Mouse (Mus musculus): ENCODE measurements around the gene Lrg1. TPM values are rescaled to one million over a fixed set of nuclear protein-coding genes. Genes with fewer than 3 reads are reported as not detected.
A peak's percentile ranks its signal among the peaks of the same experiment; 100 is the strongest.

Gene Lrg1
- total and polyA plus RNA-seq, 3 experiments: not detected

- Histone ChIP-seq H3K4me1 (ENCODE audit: insufficient read depth, low read depth, low read length) (peaks cover 5% of the 10 kb centered on the region), H3K27me3 (ENCODE audit: insufficient read depth, low read length) (peaks cover 66% of the 10 kb centered on the region), H3K9me3 (replicated peaks) (no peaks in the 10 kb centered on the region), H3K4me3 (ENCODE audit: low read depth, low read length) (0 out of 2 replicates have a peak overlapping the region, but pooled peaks have one; percentile 12), H3K36me3 (replicated peaks) (peaks cover 29% of the 10 kb centered on the region)
- DNase-seq (ENCODE audit: low spot score) (no peak), ATAC-seq (ENCODE audit: extremely low read depth, insufficient number of reproducible peaks, low FRiP score, poor library complexity, severe bottlenecking) (no peak)
- TF ChIP-seq GATA2 (IDR thresholded peaks at IDR 0.05; ENCODE audit: borderline replicate concordance, low read depth, low read length) (no peak), GATA1 (IDR thresholded peaks at IDR 0.05; ENCODE audit: borderline replicate concordance, low read length) (no peak), POLR2AphosphoS5 (IDR thresholded peaks at IDR 0.05; ENCODE audit: insufficient replicate concordance, low read depth, low read length) (no peak), CTCF (IDR thresholded peaks at IDR 0.05; ENCODE audit: low read depth, low read length) (no peak), TAL1 (conservative IDR thresholded peaks at IDR 0.05; ENCODE audit: low read depth, low read length) (no peak)
Measured at GRCm38 (mm10) chr17:56123681-56124340, 2.0 kb upstream of the Lrg1 start.

- Histone ChIP-seq H3K27me3 (ENCODE audit: insufficient read depth, low read length) (peaks cover 64% of the 10 kb centered on the region), H3K9me3 (replicated peaks) (no peaks in the 10 kb centered on the region), H3K36me3 (replicated peaks) (peaks cover 26% of the 10 kb centered on the region), H3K4me3 (ENCODE audit: low read depth, low read length) (no peak overlapping the region), H3K4me1 (ENCODE audit: insufficient read depth, low read depth, low read length) (peaks cover 5% of the 10 kb centered on the region)
- DNase-seq (ENCODE audit: low spot score) (no peak), ATAC-seq (ENCODE audit: extremely low read depth, insufficient number of reproducible peaks, low FRiP score, poor library complexity, severe bottlenecking) (no peak)
- TF ChIP-seq GATA2 (IDR thresholded peaks at IDR 0.05; ENCODE audit: borderline replicate concordance, low read depth, low read length): no peak
- no peak for TF ChIP-seq POLR2AphosphoS5 (IDR thresholded peaks at IDR 0.05; ENCODE audit: insufficient replicate concordance, low read depth, low read length)
- no peak for TF ChIP-seq TAL1 (conservative IDR thresholded peaks at IDR 0.05; ENCODE audit: low read depth, low read length)
- no peak for TF ChIP-seq GATA1 (IDR thresholded peaks at IDR 0.05; ENCODE audit: borderline replicate concordance, low read length)
Measured at GRCm38 (mm10) chr17:56123161-56123560, 1.4 kb upstream of the Lrg1 start.

- H3K4me3 ChIP-seq (ENCODE audit: low read depth, low read length): no peak overlapping the region
- peaks cover 61% of the 10 kb centered on the region for H3K27me3 ChIP-seq (ENCODE audit: insufficient read depth, low read length)
- H3K9me3 ChIP-seq (replicated peaks): no peaks in the 10 kb centered on the region
- peaks cover 10% of the 10 kb centered on the region for H3K36me3 ChIP-seq (replicated peaks)
- no peak for TF ChIP-seq POLR2AphosphoS5 (IDR thresholded peaks at IDR 0.05; ENCODE audit: insufficient replicate concordance, low read depth, low read length)
- DNase-seq (ENCODE audit: low spot score) (no peak), ATAC-seq (ENCODE audit: extremely low read depth, insufficient number of reproducible peaks, low FRiP score, poor library complexity, severe bottlenecking) (no peak)
- H3K4me1 ChIP-seq (ENCODE audit: insufficient read depth, low read depth, low read length): peaks cover 11% of the 10 kb centered on the region
Measured at GRCm38 (mm10) chr17:56119981-56120880, 1.6 kb downstream of the Lrg1 start.

GRCm38 (mm10) chr17:56119431-56119830, 2.4 kb downstream of the Lrg1 start:
- no peak for DNase-seq (ENCODE audit: low spot score)
- TF ChIP-seq TAL1 (conservative IDR thresholded peaks at IDR 0.05; ENCODE audit: low read depth, low read length): no peak
- TF ChIP-seq POLR2AphosphoS5 (IDR thresholded peaks at IDR 0.05; ENCODE audit: insufficient replicate concordance, low read depth, low read length): no peak
- TF ChIP-seq GATA2 (IDR thresholded peaks at IDR 0.05; ENCODE audit: borderline replicate concordance, low read depth, low read length): no peak
- TF ChIP-seq CTCF (IDR thresholded peaks at IDR 0.05; ENCODE audit: low read depth, low read length): no peak
- no peak for TF ChIP-seq GATA1 (IDR thresholded peaks at IDR 0.05; ENCODE audit: borderline replicate concordance, low read length)
- no peaks in the 10 kb centered on the region for H3K9me3 ChIP-seq (replicated peaks)
- peaks cover 8% of the 10 kb centered on the region; the same call in 1 of the 2 replicates for H3K4me1 ChIP-seq (ENCODE audit: insufficient read depth, low read depth, low read length)
- peaks cover 64% of the 10 kb centered on the region for H3K27me3 ChIP-seq (ENCODE audit: insufficient read depth, low read length)
- no peak overlapping the region for H3K4me3 ChIP-seq (ENCODE audit: low read depth, low read length)
- H3K36me3 ChIP-seq (replicated peaks): peaks cover 6% of the 10 kb centered on the region
- no peak for ATAC-seq (ENCODE audit: extremely low read depth, insufficient number of reproducible peaks, low FRiP score, poor library complexity, severe bottlenecking)

- Histone ChIP-seq H3K36me3 (replicated peaks) (peaks cover 7% of the 10 kb centered on the region), H3K27me3 (ENCODE audit: insufficient read depth, low read length) (peaks cover 55% of the 10 kb centered on the region), H3K4me1 (ENCODE audit: insufficient read depth, low read depth, low read length) (peaks cover 6% of the 10 kb centered on the region; the same call in 1 of the 2 replicates), H3K9me3 (replicated peaks) (no peaks in the 10 kb centered on the region), H3K4me3 (ENCODE audit: low read depth, low read length) (no peak within 1 kb of the TSS)
- TF ChIP-seq POLR2AphosphoS5 (IDR thresholded peaks at IDR 0.05; ENCODE audit: insufficient replicate concordance, low read depth, low read length): no peak
- no peak for TF ChIP-seq GATA1 (IDR thresholded peaks at IDR 0.05; ENCODE audit: borderline replicate concordance, low read length)
- TF ChIP-seq CTCF (IDR thresholded peaks at IDR 0.05; ENCODE audit: low read depth, low read length): no peak
- no peak for TF ChIP-seq GATA2 (IDR thresholded peaks at IDR 0.05; ENCODE audit: borderline replicate concordance, low read depth, low read length)
- no peak for TF ChIP-seq TAL1 (conservative IDR thresholded peaks at IDR 0.05; ENCODE audit: low read depth, low read length)
- ATAC-seq (ENCODE audit: extremely low read depth, insufficient number of reproducible peaks, low FRiP score, poor library complexity, severe bottlenecking) (no peak), DNase-seq (ENCODE audit: low spot score) (no peak)
Measured at GRCm38 (mm10) chr17:56117251-56117710, 4.5 kb downstream of the Lrg1 start, which contains the start of gene Plin5. TSS of gene Plin5 (minus strand) at chr17:56117596.

- Histone ChIP-seq H3K4me1 (ENCODE audit: insufficient read depth, low read depth, low read length) (peaks cover 6% of the 10 kb centered on the region; the same call in 1 of the 2 replicates), H3K4me3 (ENCODE audit: low read depth, low read length) (no peak overlapping the region), H3K27me3 (ENCODE audit: insufficient read depth, low read length) (peaks cover 44% of the 10 kb centered on the region), H3K36me3 (replicated peaks) (peaks cover 14% of the 10 kb centered on the region), H3K9me3 (replicated peaks) (no peaks in the 10 kb centered on the region)
- DNase-seq (ENCODE audit: low spot score): no peak
- no peak for ATAC-seq (ENCODE audit: extremely low read depth, insufficient number of reproducible peaks, low FRiP score, poor library complexity, severe bottlenecking)
- no peak for TF ChIP-seq TAL1 (conservative IDR thresholded peaks at IDR 0.05; ENCODE audit: low read depth, low read length)
- no peak for TF ChIP-seq GATA2 (IDR thresholded peaks at IDR 0.05; ENCODE audit: borderline replicate concordance, low read depth, low read length)
- no peak for TF ChIP-seq POLR2AphosphoS5 (IDR thresholded peaks at IDR 0.05; ENCODE audit: insufficient replicate concordance, low read depth, low read length)
- TF ChIP-seq GATA1 (IDR thresholded peaks at IDR 0.05; ENCODE audit: borderline replicate concordance, low read length): no peak
- TF ChIP-seq CTCF (IDR thresholded peaks at IDR 0.05; ENCODE audit: low read depth, low read length): no peak
Measured at GRCm38 (mm10) chr17:56116193-56116592, 5.6 kb downstream of the Lrg1 start.
